Mouse (Mus musculus) gastrocnemius, adult 8-10 months (tissue): Measurements from ENCODE around the gene Hba-a2. TPM values are rescaled to one million over a fixed set of nuclear protein-coding genes. Genes with fewer than 3 reads are reported as not detected.
"Not testable (repeated sequence)": the region's sequence is repeated elsewhere in the genome, so short reads cannot be mapped to it uniquely, and the experiment has no call there.

Source experiments
- DNase-seq, 2 experiments: peaks; one replicate each; pipeline ENCODE4 v3.0.0; 2022; ENCODE audit warnings: low spot score in 2 of 2
- total RNA-seq, 4 experiments: library from RNA; stranded (reverse); gene quantifications; 2 replicates each; pipeline ENCODE4 v1.2.4; 2022

Hba-a2 gene
- total RNA-seq, 4 experiments from 2014 or later, result 93.3 to 179 (median 137) TPM

- DNase-seq, result no peak
Observed at GRCm38 (mm10) chr11:32281416-32282144, 14.7 kb upstream of the Hba-a2 start.

DNA sequence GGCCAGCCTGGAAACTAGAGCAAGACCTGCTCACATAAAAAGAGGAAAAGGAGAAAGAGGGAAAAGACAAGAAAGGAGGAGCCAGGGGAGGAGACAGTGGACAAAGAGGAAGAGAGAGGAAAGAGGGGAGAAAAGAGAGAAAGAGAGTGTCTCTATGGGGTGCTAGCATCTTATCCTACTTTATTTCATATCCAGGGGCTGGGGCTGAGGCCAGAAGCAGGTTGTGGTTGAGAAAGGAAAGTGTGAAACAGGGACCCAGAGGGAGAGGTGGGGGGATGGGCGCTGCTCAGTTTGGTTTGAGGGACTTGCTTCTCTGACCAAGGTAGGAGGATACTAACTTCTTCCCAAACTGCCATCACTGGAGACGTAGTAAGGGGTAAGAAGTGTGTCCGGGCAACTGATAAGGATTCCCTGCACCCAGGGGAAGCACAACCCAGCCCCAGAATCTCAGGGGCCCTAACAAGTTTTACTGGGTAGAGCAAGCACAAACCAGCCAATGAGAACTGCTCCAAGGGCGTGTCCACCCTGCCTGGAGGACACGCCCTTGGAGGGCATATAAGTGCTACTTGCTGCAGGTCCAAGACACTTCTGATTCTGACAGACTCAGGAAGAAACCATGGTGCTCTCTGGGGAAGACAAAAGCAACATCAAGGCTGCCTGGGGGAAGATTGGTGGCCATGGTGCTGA is 13.1 kb upstream of the Hba-a2 start, which contains the start of gene Hba-a1:
Gene Hba-a1 (plus strand): TSS at position 421 of the 687 bp plus-strand sequence.
- DNase-seq, result not testable (repeated sequence)

- not testable (repeated sequence) for DNase-seq
Observed at GRCm38 (mm10) chr11:32284582-32284981, 11.7 kb upstream of the Hba-a2 start.

- DNase-seq, result no peak
Observed at GRCm38 (mm10) chr11:32285031-32285775, 11.1 kb upstream of the Hba-a2 start.

GRCm38 (mm10) chr11:32285887-32286286 is 10.4 kb upstream of the Hba-a2 start:
- not testable (repeated sequence) for DNase-seq

DNA sequence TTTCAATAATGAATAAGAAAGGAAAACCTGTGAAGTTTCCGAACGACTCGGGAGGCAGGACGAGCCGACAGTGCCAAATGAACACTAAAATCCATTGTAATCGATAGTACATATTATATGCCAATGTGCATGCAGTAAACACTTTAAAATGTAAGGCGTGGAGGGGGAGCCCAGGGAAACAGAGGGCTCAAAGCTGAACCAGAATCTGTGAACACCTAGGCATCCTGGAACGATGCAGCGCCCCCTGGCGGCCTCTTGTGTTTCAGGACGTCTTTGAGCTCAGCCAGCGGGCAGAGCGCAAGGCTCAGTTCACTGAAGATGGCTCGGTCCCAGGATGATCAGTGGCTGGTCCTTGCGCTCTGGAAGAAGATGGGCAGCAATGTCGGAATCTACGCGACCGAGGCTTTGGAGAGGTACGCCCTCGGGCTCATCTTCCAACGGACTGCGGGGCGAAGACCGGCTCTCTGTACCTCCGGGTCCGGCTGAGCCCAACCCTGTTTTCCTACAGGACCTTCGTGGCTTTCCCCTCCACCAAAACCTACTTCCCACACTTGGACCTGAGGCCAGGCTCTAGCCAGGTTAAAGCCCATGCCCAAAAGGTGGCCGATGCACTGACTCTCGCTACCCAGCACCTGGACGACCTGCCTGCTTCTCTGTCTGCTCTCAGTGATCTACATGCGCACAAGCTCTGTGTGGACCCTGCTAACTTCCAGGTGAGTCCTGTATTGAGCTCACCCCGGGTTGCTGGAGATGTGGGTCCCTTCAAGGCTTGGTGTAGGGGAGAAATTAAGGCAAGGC is 9.4 kb upstream of the Hba-a2 start, which contains the start of gene Hbq1b:
Gene Hbq1b (plus strand): TSS at position 271 of the 798 bp plus-strand sequence.
- DNase-seq, result peak; percentile 72 to 77

GRCm38 (mm10) chr11:32287493-32287825 is 8.8 kb upstream of the Hba-a2 start:
- no peak for DNase-seq

GRCm38 (mm10) chr11:32292819-32293218 is 3.5 kb upstream of the Hba-a2 start:
- not testable (repeated sequence) for DNase-seq

DNA sequence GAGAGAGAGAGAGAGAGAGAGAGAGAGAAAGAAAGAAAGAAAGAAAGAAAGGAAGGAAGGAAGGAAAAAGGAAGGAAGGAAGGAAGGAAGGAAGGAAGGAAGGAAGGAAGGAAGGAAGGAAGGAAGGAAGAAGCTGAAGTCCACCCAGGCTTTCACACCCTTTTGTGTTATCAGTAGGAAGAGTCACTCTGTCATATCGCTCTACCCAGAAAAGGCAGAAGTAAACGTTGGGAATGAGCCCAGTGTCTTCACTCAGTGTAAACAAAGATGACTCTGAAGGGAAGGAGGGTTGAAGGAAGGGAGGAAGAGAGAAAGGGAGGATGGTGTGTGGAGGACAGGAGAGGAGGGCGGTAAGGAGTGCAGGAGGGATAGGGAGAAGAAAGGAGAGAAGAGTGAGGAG is 2.8 kb upstream of the Hba-a2 start:
- not testable (repeated sequence) for DNase-seq

DNA sequence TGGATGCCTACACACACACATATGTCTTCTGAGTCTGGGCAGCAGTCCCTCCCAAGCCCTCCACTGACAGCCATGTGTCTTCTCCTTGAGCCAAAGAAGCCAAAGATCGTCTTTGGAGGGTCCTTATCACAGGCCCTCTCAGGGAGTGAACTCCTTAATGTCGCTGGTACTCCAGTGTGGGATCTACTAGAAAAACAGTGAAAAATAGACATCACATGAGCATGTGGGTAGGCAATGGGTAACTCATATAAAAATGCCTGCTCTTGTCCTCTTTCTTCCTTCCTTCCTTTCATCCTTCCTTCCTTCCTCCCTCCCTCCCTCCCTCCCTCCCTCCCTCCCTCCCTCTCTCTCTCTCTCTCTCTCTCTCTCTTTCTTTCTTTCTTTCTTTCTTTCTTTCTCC is 1.1 kb downstream of the Hba-a2 start:
- not testable (repeated sequence) for DNase-seq

GRCm38 (mm10) chr11:32297866-32298531 is 1.7 kb downstream of the Hba-a2 start:
- no peak for DNase-seq

- no peak for DNase-seq
Observed at GRCm38 (mm10) chr11:32298532-32298918, 2.2 kb downstream of the Hba-a2 start.

- peak; percentile 34 to 42 for DNase-seq
Observed at GRCm38 (mm10) chr11:32299865-32300264, 3.6 kb downstream of the Hba-a2 start, which contains the start of gene Hbq1a. Gene Hbq1a (plus strand): TSS chr11:32300069.

GRCm38 (mm10) chr11:32300279-32301267 is 4.3 kb downstream of the Hba-a2 start:
- no peak for DNase-seq

DNA sequence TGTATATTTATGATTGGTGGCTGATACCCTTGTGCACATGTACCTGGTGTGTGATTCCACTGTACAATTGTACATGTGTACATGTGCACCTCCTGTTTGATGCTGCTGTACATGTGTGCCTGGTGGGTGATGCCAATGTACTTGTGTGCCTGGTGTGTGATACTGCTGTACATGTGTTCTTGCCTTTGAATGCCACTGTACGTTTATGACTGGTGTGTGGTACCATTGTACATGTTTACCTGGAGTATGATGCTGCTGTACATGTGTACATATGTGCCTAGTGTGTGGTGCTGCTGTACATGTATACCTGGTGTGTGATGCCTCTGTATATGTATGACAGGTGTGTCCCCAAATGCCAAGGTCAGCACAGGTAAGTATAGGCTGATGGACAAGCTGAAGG is 5.2 kb downstream of the Hba-a2 start:
- DNase-seq, result no peak

GRCm38 (mm10) chr11:32302824-32303419 is 6.6 kb downstream of the Hba-a2 start:
- DNase-seq, result no peak

- no peak for DNase-seq
Observed at GRCm38 (mm10) chr11:32303455-32303854, 7.2 kb downstream of the Hba-a2 start.

DNA sequence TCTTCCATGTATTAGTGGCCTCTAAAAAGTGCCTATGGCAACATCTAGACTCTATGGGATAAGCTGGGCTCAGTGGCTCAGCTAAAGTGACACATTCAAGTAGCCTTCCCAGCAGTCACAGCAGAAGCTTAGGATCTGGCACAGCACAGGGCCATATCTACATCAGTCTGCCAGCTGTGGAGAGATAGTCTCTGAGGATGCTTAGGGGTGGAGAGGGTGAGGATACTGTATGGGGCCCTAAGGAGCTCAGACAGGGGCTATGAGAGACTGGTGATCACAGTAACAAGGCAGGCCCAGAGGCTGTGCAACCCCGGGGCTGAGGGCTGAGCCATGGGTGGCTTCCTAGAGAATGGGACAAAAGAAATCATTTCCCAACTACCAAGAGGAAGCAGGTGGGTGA is 10.7 kb downstream of the Hba-a2 start:
- DNase-seq, result no peak

GRCm38 (mm10) chr11:32309446-32309845 is 13.2 kb downstream of the Hba-a2 start:
- DNase-seq, result no peak
